Mouse (Mus musculus) inflammation-experienced regulatory T-cells, adult 16 weeks (primary cell): ENCODE results near the gene Tmed6. TPM values are rescaled to one million over a fixed set of nuclear protein-coding genes. Genes with fewer than 3 reads are reported as not detected.

Experiments used
- polyA plus RNA-seq: library from polyadenylated mRNA; unstranded; fragments of 100-300 nt; shearing (Covaris generic); gene quantifications from one replicate; pipeline ENCODE4 v1.2.1, GENCODE M21; 2017

Gene Tmed6
- polyA plus RNA-seq, result not detected

GRCm38 (mm10) chr8:107065511-107066496 is at the start of gene Tmed6:
Gene Tmed6 (minus strand): TSS chr8:107065644.

GRCm38 (mm10) chr8:107096366-107097036 is 31.1 kb upstream of the Tmed6 start, which contains the start of gene Terf2:
Gene Terf2 (minus strand): TSS chr8:107096547.

DNA sequence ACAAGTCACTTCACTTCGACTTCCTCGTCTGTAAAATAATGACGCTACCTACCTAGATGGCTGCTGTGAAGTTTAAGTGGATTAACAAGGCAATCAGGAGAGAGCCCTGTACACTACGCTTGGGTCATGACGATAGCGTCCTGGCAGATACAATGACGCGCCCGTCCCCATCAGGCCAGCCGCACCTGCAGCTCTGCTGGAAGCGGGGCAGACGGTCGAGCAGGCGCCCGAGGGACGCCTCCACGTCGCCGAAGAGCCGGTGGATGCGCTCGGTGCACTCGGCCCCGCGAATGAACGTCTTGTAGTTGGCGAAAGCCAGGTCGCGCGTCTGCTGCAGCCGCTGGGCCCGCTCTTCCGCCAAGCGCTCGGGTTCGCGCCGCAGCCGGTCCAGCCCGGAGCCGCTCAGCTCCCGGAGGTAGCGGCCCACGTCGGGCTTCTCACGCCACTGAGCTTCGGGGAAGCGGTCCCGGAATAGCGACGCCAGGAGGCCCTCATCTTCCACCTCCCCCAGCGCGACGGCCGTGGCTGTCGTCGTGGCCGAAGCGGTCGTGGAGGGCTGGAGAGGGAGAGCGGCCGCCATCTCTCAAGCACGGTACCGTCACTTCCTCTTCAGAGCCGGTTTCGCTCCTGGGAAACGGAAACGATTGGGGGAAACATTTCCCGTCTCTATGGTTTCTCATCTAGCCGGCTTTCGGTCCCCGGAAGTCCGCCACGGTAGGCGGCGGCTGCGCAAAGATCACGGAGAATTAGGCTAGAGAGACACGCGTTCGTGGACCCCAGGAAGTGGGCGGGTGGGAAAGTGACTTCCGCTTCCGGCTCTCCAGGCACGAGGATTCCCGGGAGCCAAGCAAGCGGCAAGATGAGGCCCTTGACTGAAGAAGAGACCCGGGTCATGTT is 9.1 kb downstream of the Tmed6 start, which contains the start of the genes Cog8 and Nip7:
TSS of gene Cog8 (minus strand) at position 614 of the 897 bp plus-strand sequence.
TSS of gene Nip7 (plus strand) at position 802 of the 897 bp plus-strand sequence.

GRCm38 (mm10) chr8:107048061-107048941 is 17.1 kb downstream of the Tmed6 start, which contains the start of gene Pdf:
Gene Pdf (minus strand): TSS chr8:107048614.

DNA sequence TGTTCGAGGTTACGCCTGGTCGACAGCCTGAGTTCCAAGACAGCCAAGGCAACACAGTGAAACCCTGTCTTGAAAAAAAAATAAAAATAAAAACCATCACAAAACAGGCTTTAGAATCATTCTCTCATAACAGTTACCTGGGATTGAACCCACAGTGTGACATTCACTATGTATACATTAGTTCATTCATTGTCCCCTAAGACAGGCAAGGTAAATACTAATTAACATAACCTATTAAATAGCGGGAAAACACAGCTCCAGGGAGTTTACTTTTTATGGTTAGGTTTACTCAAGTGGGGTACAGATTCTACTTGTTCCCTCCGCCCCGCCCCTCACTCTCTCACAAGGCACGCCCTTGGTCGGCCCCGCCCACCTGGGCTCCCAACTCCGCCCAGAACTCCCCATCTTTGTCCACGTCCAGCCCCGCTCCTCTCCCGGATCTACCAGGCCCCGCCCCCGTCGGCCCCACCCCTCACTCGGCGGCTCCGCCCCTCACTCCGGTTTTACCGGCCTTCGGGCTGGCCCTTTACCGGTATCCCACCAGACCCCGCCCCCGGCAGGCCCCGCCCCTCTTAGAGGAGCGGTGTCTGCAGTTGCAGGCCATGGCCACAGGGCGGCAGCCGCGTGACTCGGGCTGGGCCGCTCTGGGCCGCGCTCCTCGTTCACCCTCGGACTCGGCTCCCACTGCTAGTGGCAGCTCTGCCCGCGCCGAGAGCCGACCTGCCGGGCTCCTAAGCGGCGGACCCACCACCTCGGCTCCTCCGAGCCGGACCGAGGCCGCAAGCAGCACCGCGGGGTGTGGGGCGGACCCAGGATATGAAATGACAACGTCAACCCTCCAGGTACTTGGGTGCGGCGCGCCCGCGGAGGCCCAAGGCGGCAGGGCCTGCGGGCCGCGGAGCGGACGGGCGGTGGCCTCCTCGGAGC is 34.5 kb downstream of the Tmed6 start, which contains the start of gene Vps4a:
TSS of gene Vps4a (plus strand) at position 573 of the 927 bp plus-strand sequence.

Other genes with a start within 250 kb of the Tmed6 start
- not detected for gene Has3, start 195.4 kb downstream of the Tmed6 start, polyA plus RNA-seq
- 72.3 TPM for gene Utp4, start 172.0 kb downstream of the Tmed6 start, polyA plus RNA-seq
- gene Sntb2, start 129.9 kb downstream of the Tmed6 start, polyA plus RNA-seq, result 2.2 TPM
- 81.1 TPM for gene Vps4a, start 34.4 kb downstream of the Tmed6 start, polyA plus RNA-seq
- gene Pdf, start 17.0 kb downstream of the Tmed6 start, polyA plus RNA-seq, result 4.0 TPM
- gene Cog8, start 9.0 kb downstream of the Tmed6 start, polyA plus RNA-seq, result 32.6 TPM
- 97.9 TPM for gene Nip7, start 8.8 kb downstream of the Tmed6 start, polyA plus RNA-seq
- gene Terf2, start 30.9 kb upstream of the Tmed6 start, polyA plus RNA-seq, result 9.9 TPM
- gene Cyb5b, start 85.0 kb upstream of the Tmed6 start, polyA plus RNA-seq, result 99.1 TPM
- 18.1 TPM for gene Nfat5, start 227.8 kb upstream of the Tmed6 start, polyA plus RNA-seq